Mouse (Mus musculus) stomach, postnatal 0 days (tissue): ENCODE measurements around the gene Rpl22l1. TPM values are rescaled to one million over a fixed set of nuclear protein-coding genes. Genes with fewer than 3 reads are reported as not detected.
"Not testable (repeated sequence)": the region's sequence is repeated elsewhere in the genome, so short reads cannot be mapped to it uniquely, and the experiment has no call there.

ENCODE experiments used
- ATAC-seq: fragments of 200-750 bp; cut with Nextera tagmentation; 2 replicates; pipeline ENCODE4 v1.8.0; 2017; ENCODE audit not compliant: low FRiP score, low TSS enrichment
- DNase-seq: peaks from one replicate; pipeline ENCODE4 v3.0.0-alpha.2; 2016; ENCODE audit warnings: low spot score
- H3K27ac ChIP-seq: fragments of 300-500 bp; sonication (generic); replicated peaks from 2 replicates; pipeline ENCODE4 v1.5.1; 2014; ENCODE audit warnings: mild to moderate bottlenecking, control low read depth
- H3K27me3 ChIP-seq: fragments of 300-500 bp; sonication (generic); 2 replicates; pipeline ENCODE4 v1.6.1; 2014; ENCODE audit warnings: low read length; ENCODE audit not compliant: control insufficient read depth, insufficient read depth
- H3K36me3 ChIP-seq: fragments of 300-500 bp; sonication (generic); 2 replicates; pipeline ENCODE4 v1.6.1; 2014; ENCODE audit warnings: low read length, mixed read lengths; ENCODE audit not compliant: control insufficient read depth, insufficient read depth
- H3K4me1 ChIP-seq: fragments of 300-500 bp; sonication (generic); replicated peaks from 2 replicates; pipeline ENCODE4 v1.6.1; 2014; ENCODE audit warnings: antibody characterized with exemption; ENCODE audit not compliant: control insufficient read depth, insufficient read depth
- H3K4me2 ChIP-seq: fragments of 300-500 bp; sonication (generic); replicated peaks from 2 replicates; pipeline ENCODE4 v1.6.1; 2014; ENCODE audit warnings: low read depth, mild to moderate bottlenecking, control low read depth, moderate library complexity
- H3K4me3 ChIP-seq: fragments of 300-500 bp; sonication (generic); 2 replicates; pipeline ENCODE4 v1.5.1; 2014; ENCODE audit warnings: low read depth, low read length, control low read depth
- H3K9ac ChIP-seq: fragments of 300-500 bp; sonication (generic); 2 replicates; pipeline ENCODE4 v1.6.1; 2014; ENCODE audit warnings: mild to moderate bottlenecking, low read length, control low read depth, mixed read lengths
- H3K9me3 ChIP-seq: fragments of 300-500 bp; sonication (generic); 2 replicates; pipeline ENCODE4 v1.6.1; 2016; ENCODE audit warnings: low read length; ENCODE audit not compliant: control insufficient read depth
- CTCF ChIP-seq: IDR thresholded peaks from 2 replicates; pipeline ENCODE4 v1.5.1; 2016; ENCODE audit warnings: antibody characterized with exemption, low read depth, mild to moderate bottlenecking, moderate library complexity
- EP300 ChIP-seq: optimal IDR thresholded peaks from 2 replicates; pipeline ENCODE3; 2016; ENCODE audit warnings: antibody characterized with exemption
- WGBS: fragments of 180-500 bp; shearing (Covaris S2); extraction: QIAGEN DNeasy Blood & Tissue Kit; methylation state at CpG from one replicate; pipeline ENCODE4 v1.1.7; 2014; 5-methylcytosine and 5-hydroxymethylcytosine counted together
- polyA plus RNA-seq: library from polyadenylated mRNA; unstranded; fragments of >200 nt; fragmentation: Nextera tagmentation; extraction: Ambion mirVana; gene quantifications from 2 replicates; pipeline ENCODE4 v1.2.1, GENCODE M21; 2015

The Rpl22l1 gene
- polyA plus RNA-seq, 1 experiment from 2014 or later = 420 TPM

DNA sequence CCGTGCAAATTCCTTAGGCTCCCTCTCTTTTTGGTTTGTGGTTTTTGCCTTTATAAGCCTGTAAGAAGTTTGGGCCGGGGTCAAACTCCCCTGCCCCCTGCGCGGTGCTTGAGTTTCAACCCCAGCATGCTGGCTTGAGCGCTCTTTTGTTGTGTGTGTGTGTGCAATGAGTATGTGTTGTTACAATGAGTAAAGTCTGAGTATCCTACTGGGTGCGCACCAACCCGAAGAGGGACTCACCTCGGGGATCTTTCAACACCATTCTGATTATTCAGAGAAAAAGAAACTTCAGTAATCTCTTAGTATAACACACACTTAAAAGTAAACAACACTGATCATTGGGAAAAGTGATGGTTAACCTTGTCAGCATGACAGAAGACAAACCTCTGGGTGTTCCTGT, 38.0 kb downstream of the Rpl22l1 start:
- Histone ChIP-seq H3K4me1 (no peaks in the 10 kb centered on the region), H3K36me3 (no peaks in the 10 kb centered on the region), H3K9me3 (no peaks in the 10 kb centered on the region), H3K27ac (no peak overlapping the region), H3K4me2 (no peak overlapping the region), H3K4me3 (no peak overlapping the region), H3K27me3 (no peaks in the 10 kb centered on the region), H3K9ac (no peak overlapping the region)
- ATAC-seq (no peak), DNase-seq (no peak)
- TF ChIP-seq EP300 = no peak
- TF ChIP-seq CTCF = no peak
- 52% methylated on average over 8 of the region's 8 CpGs for WGBS

DNA sequence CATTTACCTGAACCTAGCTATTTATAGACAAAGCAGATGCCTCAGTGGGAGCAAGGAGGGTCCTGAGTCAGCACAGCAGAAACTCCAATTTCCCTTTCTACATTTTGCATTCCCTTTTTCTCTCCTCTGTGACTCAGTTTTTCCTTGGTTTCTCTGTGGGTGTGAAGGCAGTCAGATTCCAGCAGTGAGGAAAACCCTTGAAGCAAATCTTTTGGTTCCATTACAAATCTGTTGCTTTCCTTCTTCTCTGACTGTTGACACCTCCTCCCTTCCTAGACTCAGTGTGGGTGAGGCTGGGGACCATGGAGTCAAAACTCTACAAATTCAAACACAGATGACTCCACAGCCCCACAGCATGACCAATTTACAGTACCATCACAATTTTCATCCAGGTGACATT, 41.9 kb downstream of the Rpl22l1 start:
- no peaks in the 10 kb centered on the region for H3K9me3 ChIP-seq
- DNase-seq (no peak), ATAC-seq (no peak)
- H3K4me1 ChIP-seq = no peaks in the 10 kb centered on the region
- no peak overlapping the region for H3K4me2 ChIP-seq
- no peak overlapping the region for H3K9ac ChIP-seq
- no peaks in the 10 kb centered on the region for H3K36me3 ChIP-seq
- H3K4me3 ChIP-seq = no peak overlapping the region
- H3K27ac ChIP-seq = no peak overlapping the region
- no peaks in the 10 kb centered on the region for H3K27me3 ChIP-seq
- TF ChIP-seq CTCF (no peak), EP300 (no peak)

DNA sequence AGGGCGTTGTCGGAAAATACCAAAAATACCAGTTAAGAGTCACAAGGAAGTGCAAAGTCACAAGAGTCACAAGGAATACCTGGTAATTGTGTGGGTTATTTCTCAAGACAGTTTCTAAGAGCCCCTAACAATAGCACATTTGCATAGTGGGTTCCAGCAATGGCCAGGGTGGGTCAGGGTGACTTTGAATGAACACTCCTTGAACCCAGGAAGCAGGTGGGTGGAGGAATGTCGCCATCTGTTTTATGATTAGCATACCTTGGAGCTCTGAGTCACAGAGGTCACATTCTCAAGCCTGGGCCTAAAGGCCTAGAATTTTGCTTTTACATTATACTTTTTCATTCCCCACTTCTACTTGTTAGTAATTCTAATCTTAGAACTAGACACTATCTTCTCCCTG, 46.9 kb downstream of the Rpl22l1 start:
- not testable (repeated sequence) for H3K27ac ChIP-seq, DNase-seq, ATAC-seq, H3K4me1 ChIP-seq, H3K9me3 ChIP-seq, H3K27me3 ChIP-seq, H3K9ac ChIP-seq, H3K4me3 ChIP-seq, H3K4me2 ChIP-seq, H3K36me3 ChIP-seq
- WGBS = 81% methylated on average over 3 of the region's 3 CpGs

Other genes starting within 250 kb of the Rpl22l1 start
- gene Slc2a2, start 107.5 kb upstream of the Rpl22l1 start, polyA plus RNA-seq = 0.25 and 0.31 TPM in 2 replicates
- 1.2 and 1.5 TPM in 2 replicates for gene Eif5a2, start 24.2 kb upstream of the Rpl22l1 start, polyA plus RNA-seq
- gene Gm1527, start 87.2 kb downstream of the Rpl22l1 start, polyA plus RNA-seq = not detected in 2 replicates